Mouse (Mus musculus) heart, adult 9 months (tissue): ENCODE results near the gene Ankfy1.
A peak's percentile ranks its signal among the peaks of the same experiment; 100 is the strongest.

Experiments used
- DNase-seq, 2 experiments: peaks; one replicate each; pipeline ENCODE4 v3.0.0; 2022; ENCODE audit warnings: low spot score in 2 of 2

Gene Ankfy1

GRCm38 (mm10) chr11:72795149-72795454 is 105.3 kb downstream of the Ankfy1 start:
- DNase-seq = no peak

- peak; percentile 97 to 98 for DNase-seq
Observed at GRCm38 (mm10) chr11:72795455-72796295, 105.9 kb downstream of the Ankfy1 start, which contains the start of the genes Cyb5d2 and Zzef1. TSS of gene Cyb5d2 (minus strand) at chr11:72796142. TSS of gene Zzef1 (plus strand) at chr11:72796226.

- no peak for DNase-seq
Observed at GRCm38 (mm10) chr11:72796296-72796687, 106.5 kb downstream of the Ankfy1 start.

- no peak for DNase-seq
Observed at GRCm38 (mm10) chr11:72796773-72797338, 107.0 kb downstream of the Ankfy1 start.

- DNase-seq = no peak
Observed at GRCm38 (mm10) chr11:72798112-72798511, 108.3 kb downstream of the Ankfy1 start.

GRCm38 (mm10) chr11:72801182-72801581 is 111.4 kb downstream of the Ankfy1 start:
- DNase-seq = no peak

GRCm38 (mm10) chr11:72803038-72803437 is 113.2 kb downstream of the Ankfy1 start:
- DNase-seq = peak; percentile 39 to 42

- DNase-seq = peak in 1 of 2 experiments; percentile 15
Observed at GRCm38 (mm10) chr11:72804586-72804985, 114.8 kb downstream of the Ankfy1 start.

GRCm38 (mm10) chr11:72805232-72805631 is 115.4 kb downstream of the Ankfy1 start:
- no peak for DNase-seq

- peak in 1 of 2 experiments; percentile 7 for DNase-seq
Observed at GRCm38 (mm10) chr11:72806556-72806955, 116.8 kb downstream of the Ankfy1 start.

GRCm38 (mm10) chr11:72807992-72808391 is 118.2 kb downstream of the Ankfy1 start:
- no peak for DNase-seq

- no peak for DNase-seq
Observed at GRCm38 (mm10) chr11:72813687-72814086, 123.9 kb downstream of the Ankfy1 start.

- no peak for DNase-seq
Observed at GRCm38 (mm10) chr11:72814188-72814587, 124.4 kb downstream of the Ankfy1 start.

- no peak for DNase-seq
Observed at GRCm38 (mm10) chr11:72816859-72817258, 127.1 kb downstream of the Ankfy1 start.

GRCm38 (mm10) chr11:72818067-72818466 is 128.3 kb downstream of the Ankfy1 start:
- DNase-seq = no peak

- DNase-seq = no peak
Observed at GRCm38 (mm10) chr11:72821041-72821440, 131.2 kb downstream of the Ankfy1 start.
